Mouse (Mus musculus) lung, postnatal 14 days (tissue): ENCODE data around the gene Ahdc1.

Source experiments
- DNase-seq: peaks from one replicate; pipeline ENCODE4 v3.0.0; 2021

The Ahdc1 gene

DNA sequence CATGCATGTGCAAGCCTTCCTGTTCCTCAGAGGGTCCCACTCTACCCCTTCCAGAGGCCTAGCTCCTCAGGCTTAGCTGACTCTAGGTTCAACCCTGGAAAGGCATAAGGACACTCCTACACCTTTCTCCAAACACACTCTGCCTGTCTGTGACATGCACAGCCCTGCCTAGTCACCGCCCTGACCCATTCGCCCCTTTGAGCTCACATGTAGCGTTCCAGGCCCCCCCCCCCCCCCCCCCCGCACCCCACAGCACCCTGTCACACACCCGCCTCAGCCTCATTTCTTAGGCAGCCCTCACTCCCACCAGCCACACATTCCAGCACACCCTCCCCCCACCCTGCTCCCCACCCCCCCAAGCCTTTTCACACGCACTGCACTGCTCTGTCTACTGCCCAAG is 9.7 kb downstream of the Ahdc1 start:
- no peak for DNase-seq

DNA sequence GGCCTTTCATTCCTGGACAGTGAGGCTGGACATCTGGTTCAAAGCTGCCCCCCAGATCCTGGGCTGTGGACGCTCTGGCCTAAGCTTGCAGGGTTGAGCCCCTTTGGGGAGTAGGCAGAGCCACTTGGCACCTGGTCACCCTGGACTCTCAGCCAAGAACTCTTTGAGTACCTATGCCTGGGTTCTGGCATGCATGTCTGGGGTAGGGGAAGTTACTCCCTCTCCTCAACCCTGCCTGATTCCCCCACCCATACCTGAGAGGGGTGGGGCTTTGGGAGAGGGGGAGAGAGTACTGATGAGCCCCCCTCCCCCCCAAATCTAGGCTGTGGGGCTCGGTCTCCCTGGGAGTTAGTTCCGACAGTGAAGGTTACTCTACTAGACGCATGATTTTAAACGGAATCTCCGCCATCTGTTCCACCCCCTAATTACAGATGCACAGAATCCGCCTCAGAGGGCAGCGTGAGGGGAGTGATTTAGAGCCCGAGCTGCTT is 10.2 kb downstream of the Ahdc1 start:
- DNase-seq = peak; percentile 49

DNA sequence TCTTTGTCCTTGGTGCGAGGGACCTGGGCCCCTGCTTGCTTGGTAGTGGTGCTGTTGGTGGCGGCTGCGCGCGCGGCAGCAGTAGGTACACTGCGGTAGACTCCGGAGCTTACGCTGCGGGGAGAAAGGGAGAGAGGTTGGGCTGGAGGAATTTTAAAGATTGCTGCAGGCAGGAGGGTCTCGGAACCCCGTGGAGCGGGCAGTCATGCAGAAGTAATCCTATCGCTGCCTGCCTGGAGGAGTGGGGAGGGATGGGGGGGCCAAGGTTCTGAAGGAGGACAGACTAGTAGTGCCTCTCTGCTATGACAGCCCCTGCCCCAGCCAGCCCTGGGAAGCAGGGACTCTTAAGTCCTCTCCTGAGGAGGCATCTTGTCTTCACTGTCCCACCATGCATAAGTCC is 11.2 kb downstream of the Ahdc1 start:
- no peak for DNase-seq

DNA sequence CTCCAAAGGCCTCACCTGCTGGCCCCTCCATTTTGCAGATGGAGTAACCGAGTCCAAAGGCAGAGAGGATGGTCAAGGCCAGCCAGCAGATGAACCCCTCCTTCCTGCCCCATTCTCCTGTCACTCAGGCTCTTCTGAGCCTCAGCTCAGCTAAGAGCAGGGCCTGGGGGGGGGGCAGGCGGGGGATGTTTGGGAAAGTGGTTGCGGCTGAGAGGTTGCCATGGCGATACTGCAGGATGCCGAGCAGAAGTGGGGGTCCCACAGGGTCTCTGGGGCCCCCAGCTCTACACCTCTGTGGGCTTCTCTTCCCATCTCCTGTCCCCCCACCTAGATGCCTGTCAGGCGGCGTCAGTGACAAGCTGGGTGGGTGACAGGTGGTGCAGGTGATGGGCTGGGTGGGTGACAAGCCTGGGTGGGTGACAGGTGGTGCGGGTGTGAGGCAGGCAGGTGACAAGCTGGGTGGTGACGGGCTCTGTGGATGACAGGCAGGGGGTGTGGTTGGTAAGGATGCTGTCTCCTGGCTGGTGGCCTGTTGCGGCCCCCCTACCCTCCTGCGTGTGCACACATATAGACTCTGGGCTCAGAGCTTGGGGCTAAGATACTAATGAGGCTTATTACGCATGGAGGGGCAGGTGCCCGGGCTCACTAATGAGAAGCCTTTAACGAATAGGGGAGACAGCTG is 12.0 kb downstream of the Ahdc1 start:
- no peak for DNase-seq

DNA sequence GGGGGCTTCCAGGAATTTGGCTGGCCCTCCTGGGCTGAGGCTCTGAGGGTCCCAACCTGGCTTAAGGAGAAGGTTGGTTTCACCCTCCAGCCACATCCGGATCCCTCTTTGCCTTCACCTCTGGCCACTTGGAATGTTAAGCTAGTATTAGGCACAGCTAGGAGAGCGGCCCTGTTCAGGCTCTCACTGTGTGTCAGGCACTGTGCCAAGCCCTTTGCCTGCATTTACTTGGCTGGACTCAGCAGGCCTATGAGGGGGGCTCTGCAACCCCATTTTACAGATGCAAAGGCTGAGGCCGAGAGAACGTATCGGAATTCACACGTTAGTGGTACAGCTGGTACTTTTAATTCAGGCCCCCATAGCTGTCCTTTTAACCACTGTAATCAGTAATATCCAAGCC is 12.6 kb downstream of the Ahdc1 start:
- no peak for DNase-seq

GRCm38 (mm10) chr4:133024404-133024803 is 13.3 kb downstream of the Ahdc1 start:
- no peak for DNase-seq

DNA sequence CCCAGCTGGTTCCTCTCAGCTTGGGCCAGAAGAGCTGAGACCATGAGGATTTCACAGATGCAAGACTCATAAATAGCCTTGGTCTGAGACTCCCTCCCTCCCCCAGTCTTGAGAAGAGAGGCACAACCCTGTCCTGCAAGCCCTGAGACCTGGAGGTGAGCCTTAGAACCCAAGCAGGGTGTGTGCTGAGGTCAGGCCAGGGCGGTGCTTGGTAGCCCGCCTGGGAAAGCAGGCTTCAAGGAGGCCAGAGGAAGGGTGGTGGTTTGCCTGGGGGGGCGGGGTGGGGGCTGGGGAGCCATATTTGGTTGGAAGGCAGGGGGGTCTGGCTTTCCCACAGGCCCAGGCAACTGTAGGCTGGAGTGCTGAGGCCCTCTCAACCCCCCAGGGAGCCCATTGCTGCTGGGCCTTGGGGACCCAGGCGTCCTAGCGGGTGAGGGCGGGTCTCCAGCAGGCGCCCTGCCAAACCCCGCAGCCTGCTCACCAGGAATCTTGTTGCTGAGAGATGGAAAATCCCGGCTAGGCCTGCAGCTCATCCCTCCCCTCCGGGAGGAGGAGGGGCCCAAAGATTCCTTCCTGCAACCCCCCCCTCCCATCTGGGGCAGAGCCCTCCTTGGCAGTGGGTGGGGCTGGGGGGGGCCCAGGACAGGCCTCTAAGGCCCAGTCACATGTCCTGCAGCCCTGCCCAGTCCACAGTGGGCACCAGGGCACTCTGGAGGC is 14.1 kb downstream of the Ahdc1 start:
- no peak for DNase-seq

DNA sequence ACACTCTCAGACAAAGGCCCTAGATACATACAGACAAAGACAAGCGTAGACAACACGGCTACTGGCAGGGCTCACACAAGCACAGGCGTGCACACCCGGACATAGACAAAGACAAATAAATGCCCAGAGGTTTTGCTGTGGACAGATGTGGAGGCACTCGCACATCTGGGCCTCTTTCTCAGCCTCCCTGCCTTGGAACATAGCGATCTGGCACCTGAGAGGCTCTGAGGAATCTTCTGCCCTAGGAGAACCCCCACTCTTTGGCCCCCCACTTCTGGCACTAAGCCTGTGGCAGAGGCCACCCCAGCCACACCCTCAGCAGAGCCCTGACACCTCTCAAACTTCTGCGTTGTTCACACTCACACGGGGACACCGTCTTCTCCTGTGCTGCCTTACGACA is 15.2 kb downstream of the Ahdc1 start:
- no peak for DNase-seq

- no peak for DNase-seq
Measured at GRCm38 (mm10) chr4:133026826-133027375, 15.8 kb downstream of the Ahdc1 start.

- DNase-seq = no peak
Measured at GRCm38 (mm10) chr4:133027721-133028120, 16.7 kb downstream of the Ahdc1 start.

GRCm38 (mm10) chr4:133028193-133028592 is 17.1 kb downstream of the Ahdc1 start:
- no peak for DNase-seq

GRCm38 (mm10) chr4:133028875-133029274 is 17.8 kb downstream of the Ahdc1 start:
- no peak for DNase-seq

- no peak for DNase-seq
Measured at GRCm38 (mm10) chr4:133032410-133033095, 21.5 kb downstream of the Ahdc1 start.

GRCm38 (mm10) chr4:133034478-133034877 is 23.4 kb downstream of the Ahdc1 start:
- DNase-seq = no peak

GRCm38 (mm10) chr4:133035446-133035845 is 24.4 kb downstream of the Ahdc1 start:
- no peak for DNase-seq

DNA sequence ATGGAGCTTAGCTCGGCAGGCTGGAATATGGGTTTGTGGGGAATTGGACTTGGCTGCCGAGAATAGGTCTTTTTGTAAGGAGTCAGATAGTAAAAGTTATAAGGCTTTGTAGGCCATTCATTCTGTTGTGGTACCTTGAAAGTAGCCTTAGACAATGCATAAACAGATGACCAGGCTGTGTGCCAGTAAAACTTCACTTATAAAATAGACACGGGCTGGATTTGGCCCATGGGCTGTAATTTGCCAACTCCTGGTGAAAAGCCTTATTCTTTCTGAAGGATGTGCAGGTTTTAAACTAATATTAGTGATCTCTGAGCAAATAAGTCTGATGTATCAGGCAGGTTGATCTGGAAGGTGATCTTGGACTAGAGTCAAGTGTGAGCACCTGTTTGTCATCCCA is 24.9 kb downstream of the Ahdc1 start:
- no peak for DNase-seq

GRCm38 (mm10) chr4:133037293-133037692 is 26.2 kb downstream of the Ahdc1 start:
- no peak for DNase-seq

DNA sequence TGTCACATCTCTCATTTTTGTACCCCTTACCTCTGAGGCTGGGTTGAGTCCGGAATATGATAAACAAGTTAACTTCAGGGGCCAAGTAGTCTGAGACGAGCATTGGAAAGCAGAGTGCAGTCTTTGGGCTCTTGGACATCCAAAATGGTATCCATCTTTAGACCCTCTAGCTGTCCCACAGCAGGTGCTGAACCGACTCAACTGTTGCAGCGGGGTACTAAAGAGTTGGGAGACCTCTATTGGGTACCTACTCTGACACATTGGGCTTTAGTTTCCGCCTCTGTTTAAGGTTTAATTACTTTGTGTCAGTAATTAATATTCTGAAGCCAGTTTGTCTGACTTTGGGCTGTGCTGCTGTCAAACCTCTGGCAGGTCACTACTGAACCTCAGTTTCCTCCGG is 26.7 kb downstream of the Ahdc1 start:
- no peak for DNase-seq

- DNase-seq = peak; percentile 71
Measured at GRCm38 (mm10) chr4:133038521-133039115, 27.6 kb downstream of the Ahdc1 start.

- DNase-seq = peak; percentile 59
Measured at GRCm38 (mm10) chr4:133039116-133039819, 28.2 kb downstream of the Ahdc1 start.

GRCm38 (mm10) chr4:133039832-133040231 is 28.8 kb downstream of the Ahdc1 start:
- DNase-seq = no peak

DNA sequence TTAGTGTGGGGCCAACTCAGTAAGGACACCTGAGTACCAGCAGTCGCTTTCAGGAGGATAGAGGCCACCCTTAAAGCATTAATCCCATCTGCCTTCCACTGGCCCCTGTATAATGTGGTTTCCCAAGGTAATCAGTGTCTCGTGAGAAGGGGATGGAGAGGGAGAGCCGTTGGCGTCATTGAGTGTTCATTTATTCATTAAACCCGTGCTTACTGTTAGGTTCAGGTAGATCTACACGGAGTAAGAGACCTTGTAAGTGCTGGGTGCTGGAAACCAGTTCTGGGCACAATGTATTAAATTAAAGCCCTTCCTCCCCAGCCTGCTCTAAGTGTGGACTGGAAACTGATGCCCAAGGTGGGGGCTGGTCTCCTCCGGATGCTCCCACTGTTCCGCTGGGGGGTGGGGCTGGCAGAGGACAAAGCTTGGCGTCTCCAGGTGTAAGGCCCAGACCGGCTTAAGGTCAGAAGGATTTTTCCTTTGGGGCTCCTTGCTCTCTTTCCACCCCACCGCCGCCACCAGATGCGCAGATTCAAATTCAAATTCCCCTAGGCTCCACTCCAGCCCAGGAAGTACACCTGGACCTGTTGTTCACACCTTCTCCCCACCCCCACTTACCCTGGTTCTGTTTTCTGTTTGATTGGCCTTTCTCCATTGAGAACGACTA is 29.3 kb downstream of the Ahdc1 start:
- no peak for DNase-seq
